Mouse (Mus musculus) hindbrain, embryonic 12.5 days (tissue): ENCODE measurements around the gene Gm7903. TPM values are rescaled to one million over a fixed set of nuclear protein-coding genes. Genes with fewer than 3 reads are reported as not detected.
"Not testable (repeated sequence)": the region's sequence is repeated elsewhere in the genome, so short reads cannot be mapped to it uniquely, and the experiment has no call there.

ENCODE experiments used
- ATAC-seq: fragments of 200-750 bp; cut with Nextera tagmentation; 2 replicates; pipeline ENCODE4 v1.8.0; 2017; ENCODE audit warnings: moderate TSS enrichment; ENCODE audit not compliant: low FRiP score
- H3K27ac ChIP-seq: fragments of 300-500 bp; sonication (generic); 2 replicates; pipeline ENCODE4 v1.5.1; 2016; ENCODE audit warnings: mild to moderate bottlenecking
- H3K27me3 ChIP-seq: fragments of 300-500 bp; sonication (generic); 2 replicates; pipeline ENCODE4 v1.6.1; 2016; ENCODE audit warnings: mild to moderate bottlenecking
- H3K36me3 ChIP-seq: fragments of 300-500 bp; sonication (generic); 2 replicates; pipeline ENCODE4 v1.6.1; 2016; ENCODE audit warnings: mild to moderate bottlenecking
- H3K4me1 ChIP-seq: fragments of 300-500 bp; sonication (generic); 2 replicates; pipeline ENCODE4 v1.6.1; 2016
- H3K4me2 ChIP-seq: fragments of 300-500 bp; sonication (generic); replicated peaks from 2 replicates; pipeline ENCODE4 v1.6.1; 2016; ENCODE audit warnings: mild to moderate bottlenecking
- H3K4me3 ChIP-seq: fragments of 300-500 bp; sonication (generic); 2 replicates; pipeline ENCODE4 v1.5.1; 2016; ENCODE audit warnings: mild to moderate bottlenecking
- H3K9ac ChIP-seq: fragments of 300-500 bp; sonication (generic); 2 replicates; pipeline ENCODE4 v1.6.1; 2016; ENCODE audit warnings: mild to moderate bottlenecking, moderate library complexity
- H3K9me3 ChIP-seq: fragments of 300-500 bp; sonication (generic); replicated peaks from 2 replicates; pipeline ENCODE4 v1.6.1; 2016; ENCODE audit warnings: mild to moderate bottlenecking
- WGBS: fragments of 180-500 bp; shearing (Covaris S2); methylation state at CpG from one replicate; pipeline ENCODE4 v1.1.7; 2016; 5-methylcytosine and 5-hydroxymethylcytosine counted together
- polyA plus RNA-seq: library from polyadenylated mRNA; unstranded; fragments of >200 nt; fragmentation: Nextera tagmentation; extraction: Ambion mirVana; gene quantifications from 2 replicates; pipeline ENCODE4 v1.2.1, GENCODE M21; 2016

Gene Gm7903
- not detected in 2 replicates for polyA plus RNA-seq

DNA sequence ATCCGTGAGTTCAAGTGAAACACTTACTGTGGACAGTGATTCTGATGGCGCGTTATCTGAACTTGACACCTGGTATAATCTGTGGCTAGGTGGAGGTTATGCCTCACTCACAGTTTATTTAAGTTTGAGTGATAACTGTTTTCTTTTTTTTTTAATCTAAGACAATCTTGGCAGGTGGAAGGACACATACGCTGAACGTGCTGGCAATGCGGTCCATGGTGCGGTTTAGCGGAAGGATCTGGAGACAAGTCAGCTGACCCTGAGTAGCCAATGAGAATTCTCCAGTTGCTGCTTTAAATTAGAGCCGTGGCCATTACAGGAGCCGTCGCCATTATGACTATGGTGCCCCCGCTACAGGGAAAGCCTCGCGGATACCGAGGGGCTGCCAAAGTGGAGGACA, at the start of gene Gm7903:
TSS of gene Gm7903 (plus strand) at position 301 of the 400 bp plus-strand sequence.
- H3K4me3 ChIP-seq, H3K4me1 ChIP-seq, H3K9me3 ChIP-seq, H3K9ac ChIP-seq, H3K36me3 ChIP-seq, H3K27me3 ChIP-seq, H3K27ac ChIP-seq, H3K4me2 ChIP-seq, ATAC-seq: not testable (repeated sequence)
- WGBS = no CpG with 5 or more reads among the region's 15 CpGs

DNA sequence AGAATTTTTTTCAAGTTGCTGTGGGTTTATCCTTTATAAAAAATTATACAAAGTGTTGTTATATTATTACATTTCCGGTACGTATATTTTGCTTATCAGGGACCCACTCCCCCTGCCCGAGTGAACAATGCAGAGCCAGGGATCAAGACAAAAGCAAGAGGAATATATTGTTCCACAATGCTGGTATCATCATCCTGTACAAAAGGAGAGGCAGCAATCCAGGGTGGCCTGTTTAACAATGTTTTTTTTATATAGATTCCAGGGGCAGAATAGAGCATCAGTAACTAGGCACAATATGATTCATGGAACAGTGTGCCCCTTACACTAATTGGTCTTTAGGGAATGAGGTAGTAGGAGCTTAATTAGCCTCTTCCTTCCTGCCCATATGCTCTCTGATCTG, 30.1 kb upstream of the Gm7903 start:
- not testable (repeated sequence) for H3K9ac ChIP-seq, ATAC-seq, H3K36me3 ChIP-seq, H3K4me2 ChIP-seq, H3K4me1 ChIP-seq, H3K27me3 ChIP-seq, H3K9me3 ChIP-seq, H3K4me3 ChIP-seq, H3K27ac ChIP-seq
- WGBS = no CpG with 5 or more reads among the region's 3 CpGs

DNA sequence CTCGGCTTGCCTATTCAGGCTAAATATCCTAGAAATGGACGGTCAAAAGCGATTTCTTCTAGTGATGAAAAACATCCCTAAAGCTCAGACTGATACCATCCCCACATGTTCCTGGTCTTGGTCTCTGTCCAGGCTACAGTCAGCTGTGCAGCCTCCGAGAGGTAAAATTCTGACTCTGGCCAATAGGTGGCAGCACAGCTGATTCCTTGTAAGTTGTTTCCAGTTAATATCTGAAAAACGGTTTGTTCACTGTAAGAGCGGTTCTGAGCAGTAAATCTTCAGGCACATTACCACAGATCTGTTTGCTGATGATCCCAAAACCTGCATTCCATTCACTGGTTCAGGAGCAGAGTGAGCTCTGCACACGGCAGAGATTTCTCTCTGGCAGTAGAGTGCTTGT, 12.4 kb upstream of the Gm7903 start:
- not testable (repeated sequence) for H3K9ac ChIP-seq, H3K4me3 ChIP-seq, H3K9me3 ChIP-seq, H3K4me1 ChIP-seq, H3K4me2 ChIP-seq, ATAC-seq, H3K27me3 ChIP-seq, H3K27ac ChIP-seq, H3K36me3 ChIP-seq
- 61% methylated on average over 4 of the region's 7 CpGs for WGBS

DNA sequence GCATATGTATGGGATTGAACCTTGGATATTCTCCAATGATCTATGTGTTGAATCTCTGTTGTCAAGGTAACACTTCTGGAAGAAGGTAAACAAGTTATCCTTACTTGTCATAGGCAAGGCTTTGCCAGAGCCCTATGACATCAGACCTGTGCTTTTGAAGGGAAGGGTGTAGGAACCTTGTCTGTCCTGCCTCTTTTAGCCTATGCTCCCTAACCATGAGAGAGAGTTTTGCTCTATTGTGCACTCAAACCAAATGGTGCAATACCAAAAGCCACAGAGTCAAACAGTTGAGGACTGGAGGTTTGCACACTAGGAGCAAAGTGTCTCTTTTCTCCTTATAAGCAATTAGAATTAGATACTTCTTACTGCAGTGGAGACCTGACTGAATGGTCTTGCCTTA, 11.8 kb upstream of the Gm7903 start:
- not testable (repeated sequence) for H3K4me1 ChIP-seq, ATAC-seq, H3K27ac ChIP-seq

GRCm38 (mm10) chrX:135422473-135422872, 11.2 kb upstream of the Gm7903 start:
- H3K4me2 ChIP-seq, ATAC-seq, H3K4me3 ChIP-seq, H3K27me3 ChIP-seq, H3K36me3 ChIP-seq, H3K9ac ChIP-seq, H3K9me3 ChIP-seq, H3K4me1 ChIP-seq, H3K27ac ChIP-seq: not testable (repeated sequence)
- no CpG with 5 or more reads among the region's 4 CpGs for WGBS

More for the DNA sequence above, 11.8 kb upstream of the Gm7903 start:
- not testable (repeated sequence) for H3K4me3 ChIP-seq, H3K9ac ChIP-seq, H3K36me3 ChIP-seq, H3K4me2 ChIP-seq, H3K9me3 ChIP-seq, H3K27me3 ChIP-seq

- not testable (repeated sequence) for H3K4me2 ChIP-seq, H3K36me3 ChIP-seq, H3K4me1 ChIP-seq, H3K4me3 ChIP-seq, H3K9ac ChIP-seq, H3K9me3 ChIP-seq, ATAC-seq, H3K27me3 ChIP-seq, H3K27ac ChIP-seq
- WGBS = no CpG with 5 or more reads among the region's 3 CpGs
Measured at GRCm38 (mm10) chrX:135464160-135464559, 30.5 kb downstream of the Gm7903 start.

DNA sequence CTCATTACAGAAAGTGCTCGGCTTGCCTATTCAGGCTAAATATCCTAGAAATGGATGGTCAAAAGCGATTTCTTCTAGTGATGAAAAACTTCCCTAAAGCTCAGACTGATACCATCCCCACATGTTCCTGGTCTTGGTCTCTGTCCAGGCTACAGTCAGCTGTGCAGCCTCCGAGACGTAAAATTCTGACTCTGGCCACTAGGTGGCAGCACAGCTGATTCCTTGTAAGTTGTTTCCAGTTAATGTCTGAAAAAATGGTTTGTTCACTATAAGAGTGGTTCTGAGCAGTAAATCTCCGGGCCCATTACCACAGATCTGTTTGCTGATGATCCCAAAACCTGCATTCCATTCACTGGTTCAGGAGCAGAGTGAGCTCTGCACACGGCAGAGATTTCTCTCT, 48.3 kb downstream of the Gm7903 start:
- not testable (repeated sequence) for H3K9ac ChIP-seq, H3K4me2 ChIP-seq, H3K27ac ChIP-seq, H3K4me3 ChIP-seq, H3K9me3 ChIP-seq, H3K4me1 ChIP-seq, H3K36me3 ChIP-seq, H3K27me3 ChIP-seq, ATAC-seq
- WGBS = no CpG with 5 or more reads among the region's 6 CpGs

- H3K27me3 ChIP-seq, H3K9me3 ChIP-seq, H3K27ac ChIP-seq, H3K4me1 ChIP-seq, H3K9ac ChIP-seq, H3K36me3 ChIP-seq, H3K4me3 ChIP-seq, ATAC-seq, H3K4me2 ChIP-seq: not testable (repeated sequence)
- WGBS = no CpG with 5 or more reads among the region's 3 CpGs
Measured at GRCm38 (mm10) chrX:135483183-135483582, 49.5 kb downstream of the Gm7903 start.

Other genes with a start within 250 kb of the Gm7903 start
- gene Tceal6, start 223.1 kb upstream of the Gm7903 start, polyA plus RNA-seq = 9.5 and 13.4 TPM in 2 replicates
- gene Pramel3, start 131.5 kb upstream of the Gm7903 start, polyA plus RNA-seq = not detected in 2 replicates
- not detected in 2 replicates for gene Gm5128, start 60.6 kb upstream of the Gm7903 start, polyA plus RNA-seq
- gene AV320801, start 60.8 kb downstream of the Gm7903 start, polyA plus RNA-seq = not detected in 2 replicates
- not detected in 2 replicates for gene Nxf7, start 164.9 kb downstream of the Gm7903 start, polyA plus RNA-seq
- not detected in 2 replicates for gene Prame, start 193.9 kb downstream of the Gm7903 start, polyA plus RNA-seq